Mouse (Mus musculus) kidney, postnatal 36 days (tissue): ENCODE measurements around the gene Enc1.

Source experiments
- DNase-seq, 2 experiments: peaks; one replicate each; pipeline ENCODE4 v3.0.0; 2021 to 2022; ENCODE audit warnings: mixed read lengths in 2 of 2

Enc1 gene

DNA sequence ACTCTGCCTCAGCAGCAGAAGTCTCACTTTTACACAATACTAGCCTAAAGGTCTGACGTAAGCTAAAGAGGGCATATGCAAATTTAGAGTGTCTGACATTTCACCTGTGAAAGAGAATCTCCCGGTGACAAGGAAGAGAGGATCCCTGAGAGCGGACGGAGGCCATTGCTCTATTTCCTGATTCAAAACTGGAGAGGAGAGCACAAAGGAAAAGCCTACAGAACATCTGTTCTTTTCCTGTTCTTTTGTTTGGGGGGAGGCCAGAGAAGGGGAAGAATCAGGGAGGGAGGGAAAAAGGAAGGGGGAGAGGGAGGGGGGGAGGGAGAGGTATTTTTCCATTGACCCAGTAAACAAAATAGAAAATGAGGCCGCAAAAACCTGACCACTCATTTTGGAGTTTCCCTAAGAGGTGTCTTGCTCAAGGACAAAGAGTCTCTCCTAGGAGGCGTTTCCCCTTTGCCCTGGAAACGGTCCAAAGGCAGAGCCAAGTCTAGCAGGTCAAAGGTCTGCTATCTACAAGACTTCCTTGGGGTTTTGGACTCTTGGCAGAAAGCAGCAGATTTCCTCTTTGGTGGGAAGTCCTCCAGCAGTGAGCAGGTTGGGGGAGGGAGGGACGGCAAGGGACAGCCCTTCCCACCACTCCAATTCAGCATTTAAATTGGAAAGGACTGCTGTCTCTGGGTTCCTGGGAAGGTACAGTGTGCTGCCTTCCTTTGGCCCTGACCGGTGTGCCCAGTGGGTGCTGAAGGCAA, 54.4 kb downstream of the Enc1 start:
- peak; percentile 85 to 93 for DNase-seq

DNA sequence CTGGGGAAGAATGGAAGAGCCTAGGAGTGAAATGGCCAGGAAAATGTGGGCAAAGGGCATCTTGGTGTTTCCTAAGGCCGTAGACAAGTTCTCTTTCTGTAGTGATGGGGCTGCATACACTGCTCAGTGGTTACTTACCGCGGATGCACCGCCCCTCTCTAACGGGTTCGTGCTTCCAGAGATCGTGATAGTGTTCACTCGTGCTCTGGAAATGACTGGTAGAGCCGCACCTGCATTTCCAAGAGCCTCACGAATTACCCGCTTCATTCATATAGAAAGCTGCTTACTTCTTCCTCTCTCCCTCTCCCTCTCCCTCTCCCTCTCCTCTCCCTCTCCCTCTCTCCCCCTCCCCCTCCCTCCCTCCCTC, 54.9 kb downstream of the Enc1 start:
- DNase-seq, result no peak

DNA sequence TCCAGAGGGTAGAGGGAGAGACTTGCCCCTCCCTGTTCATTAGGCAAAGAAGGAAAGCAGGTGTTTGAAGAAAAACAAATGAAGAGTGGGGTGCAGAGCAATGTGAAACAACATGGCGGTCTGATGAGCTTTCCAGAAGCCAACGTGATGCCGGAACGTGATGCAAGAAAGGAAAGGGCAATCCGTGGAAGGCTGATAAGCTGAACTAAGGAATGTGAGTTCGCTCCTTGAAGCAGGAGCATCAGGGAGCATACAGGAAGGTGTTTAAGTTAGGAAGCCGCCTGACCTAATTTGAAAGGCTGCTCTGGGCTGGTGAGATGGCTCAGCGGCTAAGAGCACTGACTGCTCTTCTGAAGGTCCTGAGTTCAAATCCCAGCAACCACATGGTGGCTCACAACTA, 55.4 kb downstream of the Enc1 start:
- no peak for DNase-seq

DNA sequence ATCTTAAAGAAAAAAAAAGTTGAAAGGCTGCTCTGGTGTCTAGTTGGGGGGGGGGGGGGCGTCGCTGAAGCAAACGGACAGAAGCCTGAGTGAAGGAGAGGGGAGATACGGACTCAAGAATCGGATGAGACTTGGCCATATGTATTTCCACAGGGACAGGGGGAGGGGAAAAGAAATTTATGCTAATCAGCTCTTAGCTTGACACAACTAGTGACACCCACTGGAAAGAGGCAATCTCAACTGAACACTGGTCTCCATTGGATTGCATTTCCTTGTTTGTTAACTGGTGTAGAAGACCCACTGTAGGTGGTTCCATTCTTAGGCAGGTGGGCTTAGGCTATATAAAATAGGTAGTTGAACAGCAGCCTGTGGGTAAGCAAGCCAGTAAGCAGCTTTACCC, 55.9 kb downstream of the Enc1 start:
- no peak for DNase-seq

DNA sequence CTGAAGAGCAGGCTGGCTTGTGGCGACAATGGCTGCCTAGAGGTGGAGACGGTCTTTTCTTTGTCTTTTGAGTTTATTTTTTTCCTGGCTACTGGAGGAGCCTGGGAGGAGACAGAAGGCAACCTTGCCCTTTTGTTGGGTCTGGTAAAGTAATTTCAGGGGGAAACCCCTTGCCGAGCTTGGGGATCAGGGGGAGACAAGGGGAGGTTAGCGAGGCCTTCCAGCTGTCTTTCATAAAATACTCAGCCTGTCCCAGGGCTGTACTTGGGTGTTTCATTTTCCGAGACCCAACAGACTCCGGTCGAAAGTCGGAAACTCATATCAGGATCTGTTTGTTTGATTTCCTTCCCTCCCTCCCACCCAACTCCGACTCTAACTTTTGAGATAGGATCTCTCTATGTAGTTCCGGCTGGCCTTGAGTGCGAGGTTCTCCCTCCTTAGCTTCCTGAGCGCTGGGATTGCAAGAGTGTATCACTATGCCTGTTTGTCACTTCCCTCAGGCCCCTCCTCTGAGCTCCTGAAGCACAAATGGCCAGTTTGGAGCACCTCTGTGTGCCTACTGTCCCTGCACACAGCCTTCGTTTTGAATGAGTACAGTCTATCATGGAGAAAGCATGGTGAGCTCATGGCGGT, 56.6 kb downstream of the Enc1 start:
- DNase-seq, result no peak

DNA sequence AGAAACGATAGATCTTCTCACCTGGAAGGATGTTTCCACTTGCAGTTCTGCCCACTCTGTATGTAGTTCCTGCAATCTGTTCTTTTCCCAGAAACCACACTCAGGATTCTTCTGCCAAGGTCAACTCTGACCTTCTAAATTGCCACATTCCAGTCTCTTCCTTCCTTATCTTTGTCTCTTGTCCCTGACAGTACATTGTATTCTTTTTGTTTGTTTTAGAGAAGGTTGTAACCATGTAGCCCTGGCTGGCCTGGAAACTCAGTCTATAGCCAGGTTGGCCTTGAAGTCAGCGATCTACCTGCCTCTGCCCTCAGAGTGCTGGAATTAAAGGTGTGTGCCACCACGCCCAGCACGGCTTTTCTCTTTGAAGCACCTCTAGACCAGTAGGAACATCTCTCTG, 58.0 kb downstream of the Enc1 start:
- no peak for DNase-seq

DNA sequence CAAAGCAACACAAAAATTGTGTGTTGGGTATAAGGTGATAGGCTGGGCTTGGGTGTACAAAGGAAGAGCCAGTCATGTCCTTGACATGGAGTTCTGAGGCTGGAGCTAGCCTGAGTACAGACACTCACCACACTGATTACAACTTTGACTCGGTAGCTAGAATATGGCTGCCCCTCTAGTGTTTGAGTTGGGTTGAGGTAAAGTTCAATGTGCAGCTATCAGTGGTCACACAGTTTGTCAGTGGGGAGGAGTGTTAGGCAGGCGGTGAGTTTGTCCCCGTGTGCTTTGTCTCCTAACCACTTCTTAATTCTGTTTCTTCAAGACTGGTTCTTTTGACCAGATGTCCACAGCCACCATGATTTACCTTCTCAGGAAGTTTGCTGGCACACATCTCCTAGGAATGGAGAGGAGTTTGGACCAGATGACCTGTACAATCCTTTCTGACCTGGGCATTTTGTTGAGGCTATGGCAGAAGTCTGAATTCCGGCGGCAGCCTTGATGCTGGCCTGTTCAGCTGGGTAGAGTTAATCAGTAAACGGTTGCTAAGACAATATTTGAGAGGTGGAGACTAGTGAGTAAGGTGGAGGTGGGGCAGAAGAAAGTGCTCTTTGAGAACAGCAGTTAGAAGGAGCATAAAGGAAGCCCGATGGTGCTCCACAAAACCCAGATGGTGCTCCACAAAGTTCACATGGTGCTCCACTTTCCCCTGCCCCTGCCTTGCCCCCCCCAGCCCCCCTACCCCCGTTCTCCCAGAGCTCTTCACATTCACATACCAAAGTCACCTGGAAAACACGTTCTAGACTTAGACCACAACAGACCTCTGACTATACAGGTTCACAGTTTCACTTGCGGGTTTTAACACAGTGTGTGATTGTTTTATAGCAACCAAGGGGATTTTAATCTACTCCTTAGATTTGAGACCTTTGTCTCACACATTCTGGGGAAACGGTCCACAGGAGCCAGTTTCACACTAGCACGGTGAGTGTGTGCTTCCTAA, 59.3 kb downstream of the Enc1 start:
- DNase-seq, result peak; percentile 75 to 89
